Mouse (Mus musculus) layer of hippocampus, adult 6 months (tissue): ENCODE data around the gene Vmn2r58. TPM values are rescaled to one million over a fixed set of nuclear protein-coding genes. Genes with fewer than 3 reads are reported as not detected.

Experiments used
- long read RNA-seq, 2 experiments: library from polyadenylated mRNA; unstranded; transcript quantifications; one replicate each; pipeline ENCODE4 v2.0.0; 2019 to 2020
- polyA plus RNA-seq: library from polyadenylated mRNA; unstranded; fragments of <200 nt; fragmentation: Nextera tagmentation; gene quantifications from 2 replicates; pipeline ENCODE4 v1.2.3, GENCODE M21; 2021

Vmn2r58 gene
- not detected in 2 replicates for polyA plus RNA-seq
- long read RNA-seq, experiment 1, result 0 reads
- long read RNA-seq, experiment 2, result 0 reads

DNA sequence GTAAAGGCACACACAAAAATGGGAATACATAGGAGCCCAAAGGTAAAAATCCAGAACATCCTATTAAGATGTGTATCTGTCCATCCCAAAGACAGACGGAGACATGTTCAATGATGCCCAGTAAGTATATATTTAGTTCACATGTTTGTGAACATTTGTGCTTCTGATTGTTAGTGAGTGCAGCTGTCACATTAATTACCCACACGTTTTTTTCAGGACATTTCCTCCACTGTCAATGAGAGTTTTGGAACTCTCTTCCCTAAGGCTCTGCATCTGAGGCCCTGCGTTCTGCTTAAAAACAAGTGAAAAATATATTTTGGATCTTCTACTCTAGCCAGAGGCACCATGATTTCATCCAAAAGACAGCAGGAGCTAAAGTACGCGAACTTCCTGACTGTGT, at the start of gene Vmn2r58:
Vmn2r58 (minus strand) TSS at position 101 of the 400 bp plus-strand sequence.

Other genes starting within 250 kb of the Vmn2r58 start
- gene Zfp788, start 239.5 kb downstream of the Vmn2r58 start, polyA plus RNA-seq, result 9.0 and 9.7 TPM in 2 replicates
- gene Vmn2r59, start 186.3 kb upstream of the Vmn2r58 start, polyA plus RNA-seq, result not detected in 2 replicates
- gene Vmn2r60, start 235.1 kb upstream of the Vmn2r58 start, polyA plus RNA-seq, result 0.01 TPM in 1 of 2 replicates, not detected in the other